Mouse (Mus musculus) midbrain, embryonic 16.5 days (tissue): Measurements from ENCODE around the gene Rhobtb1. TPM values are rescaled to one million over a fixed set of nuclear protein-coding genes. Genes with fewer than 3 reads are reported as not detected.

Source experiments
- ATAC-seq: fragments of 200-750 bp; cut with Nextera tagmentation; 2 replicates; pipeline ENCODE4 v1.8.0; 2017; ENCODE audit warnings: moderate TSS enrichment
- H3K27ac ChIP-seq: fragments of 300-500 bp; sonication (generic); 2 replicates; pipeline ENCODE4 v1.5.1; 2014; ENCODE audit warnings: mild to moderate bottlenecking, low read length, mixed read lengths
- H3K27me3 ChIP-seq: fragments of 300-500 bp; sonication (generic); 2 replicates; pipeline ENCODE4 v1.6.1; 2014; ENCODE audit warnings: low read depth, low read length, mixed read lengths; ENCODE audit not compliant: control insufficient read depth, insufficient read depth
- H3K36me3 ChIP-seq: fragments of 300-500 bp; sonication (generic); 2 replicates; pipeline ENCODE4 v1.6.1; 2014; ENCODE audit warnings: mild to moderate bottlenecking, low read length, moderate library complexity, mixed read lengths; ENCODE audit not compliant: control insufficient read depth, insufficient read depth
- H3K4me1 ChIP-seq: fragments of 300-500 bp; sonication (generic); 2 replicates; pipeline ENCODE4 v1.6.1; 2014; ENCODE audit warnings: mild to moderate bottlenecking, low read length, mixed read lengths; ENCODE audit not compliant: control insufficient read depth, insufficient read depth
- H3K4me2 ChIP-seq: fragments of 300-500 bp; sonication (generic); 2 replicates; pipeline ENCODE4 v1.6.1; 2014; ENCODE audit warnings: mild to moderate bottlenecking, low read length, mixed read lengths
- H3K4me3 ChIP-seq: fragments of 300-500 bp; sonication (generic); 2 replicates; pipeline ENCODE4 v1.5.1; 2014; ENCODE audit warnings: low read depth, mild to moderate bottlenecking, low read length, moderate library complexity, mixed read lengths
- H3K9ac ChIP-seq: fragments of 300-500 bp; sonication (generic); 2 replicates; pipeline ENCODE4 v1.6.1; 2014; ENCODE audit warnings: low read depth, low read length, mixed read lengths
- H3K9me3 ChIP-seq: fragments of 300-500 bp; sonication (generic); replicated peaks from 2 replicates; pipeline ENCODE4 v1.6.1; 2014; ENCODE audit warnings: mild to moderate bottlenecking, low read length, mixed read lengths; ENCODE audit not compliant: control insufficient read depth, poor library complexity, severe bottlenecking
- WGBS: fragments of 180-500 bp; shearing (Covaris S2); extraction: QIAGEN DNeasy Blood & Tissue Kit; methylation state at CpG from one replicate; pipeline ENCODE4 v1.1.7; 2014; 5-methylcytosine and 5-hydroxymethylcytosine counted together
- polyA plus RNA-seq: library from polyadenylated mRNA; unstranded; fragments of >200 nt; fragmentation: Nextera tagmentation; extraction: Ambion mirVana; gene quantifications from 2 replicates; pipeline ENCODE4 v1.2.1, GENCODE M21; 2015

Gene Rhobtb1
- polyA plus RNA-seq, 1 experiment from 2014 or later = 16.9 TPM

- H3K9me3 ChIP-seq = no peaks in the 10 kb centered on the region
- H3K4me2 ChIP-seq = no peak overlapping the region
- H3K4me1 ChIP-seq = peaks cover 12% of the 10 kb centered on the region; the same call in 1 of the 2 replicates
- no peak for ATAC-seq
- WGBS = 90% methylated on average over 17 of the region's 17 CpGs
- no peaks in the 10 kb centered on the region for H3K27me3 ChIP-seq
- no peak overlapping the region for H3K27ac ChIP-seq
- H3K9ac ChIP-seq = no peak overlapping the region
- H3K36me3 ChIP-seq = peaks cover 4% of the 10 kb centered on the region
- H3K4me3 ChIP-seq = no peak overlapping the region
Measured at GRCm38 (mm10) chr10:69252112-69253074, 101.2 kb downstream of the Rhobtb1 start.

- 60% methylated on average over 5 of the region's 5 CpGs for WGBS
- no peak overlapping the region for H3K9ac ChIP-seq
- no peak overlapping the region for H3K4me3 ChIP-seq
- no peaks in the 10 kb centered on the region for H3K9me3 ChIP-seq
- ATAC-seq = 0 out of 2 replicates have a peak, but pooled peaks have one; percentile 8
- no peak overlapping the region for H3K4me2 ChIP-seq
- peaks cover 12% of the 10 kb centered on the region; the same call in 1 of the 2 replicates for H3K4me1 ChIP-seq
- no peaks in the 10 kb centered on the region for H3K27me3 ChIP-seq
- H3K27ac ChIP-seq = 0 out of 2 replicates have a peak overlapping the region, but pooled peaks have one; percentile 29
- H3K36me3 ChIP-seq = peaks cover 4% of the 10 kb centered on the region
Measured at GRCm38 (mm10) chr10:69253075-69253685, 101.9 kb downstream of the Rhobtb1 start.

- Histone ChIP-seq H3K27me3 (no peaks in the 10 kb centered on the region), H3K4me3 (no peak overlapping the region), H3K9ac (no peak overlapping the region), H3K9me3 (no peaks in the 10 kb centered on the region), H3K4me1 (peaks cover 12% of the 10 kb centered on the region; the same call in 1 of the 2 replicates), H3K27ac (no peak overlapping the region), H3K36me3 (peaks cover 4% of the 10 kb centered on the region), H3K4me2 (no peak overlapping the region)
- WGBS = 67% methylated on average over 5 of the region's 5 CpGs
- ATAC-seq = no peak
Measured at GRCm38 (mm10) chr10:69253686-69254080, 102.4 kb downstream of the Rhobtb1 start.

- 0 out of 2 replicates have a peak overlapping the region, but pooled peaks have one; percentile 7 for H3K9ac ChIP-seq
- H3K4me3 ChIP-seq = no peak overlapping the region
- WGBS = 6% methylated on average over 8 of the region's 8 CpGs
- H3K4me2 ChIP-seq = no peak overlapping the region
- peak; percentile 63 for ATAC-seq
- peaks cover 12% of the 10 kb centered on the region; the same call in 1 of the 2 replicates for H3K4me1 ChIP-seq
- H3K27me3 ChIP-seq = no peaks in the 10 kb centered on the region
- H3K9me3 ChIP-seq = no peaks in the 10 kb centered on the region
- peaks cover 4% of the 10 kb centered on the region for H3K36me3 ChIP-seq
- H3K27ac ChIP-seq = 0 out of 2 replicates have a peak overlapping the region, but pooled peaks have one; percentile 47
Measured at GRCm38 (mm10) chr10:69254390-69254847, 103.2 kb downstream of the Rhobtb1 start.

- H3K27me3 ChIP-seq = no peaks in the 10 kb centered on the region
- H3K27ac ChIP-seq = no peak overlapping the region
- no peaks in the 10 kb centered on the region for H3K9me3 ChIP-seq
- H3K36me3 ChIP-seq = no peaks in the 10 kb centered on the region
- no peak for ATAC-seq
- H3K4me2 ChIP-seq = no peak overlapping the region
- WGBS = 49% methylated on average over 5 of the region's 5 CpGs
- H3K4me3 ChIP-seq = no peak overlapping the region
- peaks cover 12% of the 10 kb centered on the region; the same call in 1 of the 2 replicates for H3K4me1 ChIP-seq
- H3K9ac ChIP-seq = no peak overlapping the region
Measured at GRCm38 (mm10) chr10:69255594-69255993, 104.4 kb downstream of the Rhobtb1 start.

- no peak for ATAC-seq
- Histone ChIP-seq H3K4me2 (no peak overlapping the region), H3K36me3 (no peaks in the 10 kb centered on the region), H3K9me3 (no peaks in the 10 kb centered on the region), H3K4me3 (no peak overlapping the region), H3K27ac (no peak overlapping the region), H3K4me1 (peaks cover 12% of the 10 kb centered on the region; the same call in 1 of the 2 replicates), H3K9ac (no peak overlapping the region), H3K27me3 (no peaks in the 10 kb centered on the region)
- 86% methylated on average over 6 of the region's 6 CpGs for WGBS
Measured at GRCm38 (mm10) chr10:69257592-69258133, 106.4 kb downstream of the Rhobtb1 start.

- ATAC-seq = no peak
- WGBS = 45% methylated on average over 9 of the region's 9 CpGs
- H3K4me1 ChIP-seq = peaks cover 14% of the 10 kb centered on the region; the same call in 1 of the 2 replicates
- H3K27ac ChIP-seq = 0 out of 2 replicates have a peak overlapping the region, but pooled peaks have one; percentile 10
- no peak overlapping the region for H3K9ac ChIP-seq
- no peak overlapping the region for H3K4me3 ChIP-seq
- no peaks in the 10 kb centered on the region for H3K36me3 ChIP-seq
- no peaks in the 10 kb centered on the region for H3K27me3 ChIP-seq
- no peak overlapping the region for H3K4me2 ChIP-seq
- H3K9me3 ChIP-seq = no peaks in the 10 kb centered on the region
Measured at GRCm38 (mm10) chr10:69258588-69258987, 107.4 kb downstream of the Rhobtb1 start.

GRCm38 (mm10) chr10:69259161-69259560 lies 107.9 kb downstream of the Rhobtb1 start:
- no peak overlapping the region for H3K4me3 ChIP-seq
- H3K9me3 ChIP-seq = no peaks in the 10 kb centered on the region
- H3K36me3 ChIP-seq = no peaks in the 10 kb centered on the region
- no peaks in the 10 kb centered on the region for H3K27me3 ChIP-seq
- H3K4me2 ChIP-seq = no peak overlapping the region
- ATAC-seq = no peak
- 80% methylated on average over 2 of the region's 2 CpGs for WGBS
- peaks cover 12% of the 10 kb centered on the region; the same call in 1 of the 2 replicates for H3K4me1 ChIP-seq
- H3K9ac ChIP-seq = no peak overlapping the region
- H3K27ac ChIP-seq = no peak overlapping the region
